Comparison of ENCODE assay signal across 13 mouse cellular contexts in the genomic region with DNA sequence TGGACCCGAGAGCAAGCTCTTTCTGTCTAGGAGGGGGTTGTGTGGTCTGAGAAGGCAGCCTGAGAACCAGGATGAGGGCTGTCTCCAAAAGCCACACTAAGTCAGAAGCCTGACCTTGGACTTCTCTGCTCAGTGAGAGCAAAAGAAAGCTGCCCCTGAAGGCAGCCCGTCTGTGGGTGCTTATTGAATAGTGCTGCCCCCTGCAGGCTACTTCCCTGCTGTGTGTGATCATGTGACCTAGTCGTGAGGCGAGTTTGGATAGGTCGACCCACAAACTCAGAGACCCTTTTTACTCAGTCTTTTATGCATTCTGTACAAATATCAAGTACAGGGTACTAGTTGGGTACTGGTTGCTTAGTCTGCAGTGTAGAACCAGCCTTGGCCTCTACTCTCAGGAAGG. TPM values are rescaled to one million over a fixed set of nuclear protein-coding genes. Genes with fewer than 3 reads are reported as not detected.
DNase-seq lines count a peak whose midpoint lies in the region; ATAC-seq and TF ChIP-seq lines count a peak whose summit lies in the region.
"Had no signal": no experiment of that assay in that cellular context is flagged by ENCODE, and none has a peak within 500 bp of the region (broad histone marks: within the 10 kb centered on the region; RNA-seq: fewer than 3 reads in every experiment).

No protein-coding gene starts in this region.

- H3K4me3 ChIP-seq in hindbrain, postnatal 0 days (ENCODE audit: low read length) = no peak overlapping the region
- H3K4me3 ChIP-seq in hindbrain, embryonic 14.5 days (replicated peaks; ENCODE audit: low read length) = no peak overlapping the region
- no peak overlapping the region for H3K4me3 ChIP-seq in embryonic facial prominence, embryonic 11.5 days (ENCODE audit: low read depth, low read length)
- no peak overlapping the region for H3K4me3 ChIP-seq in myocyte
- H3K4me3 ChIP-seq in midbrain, embryonic 16.5 days (ENCODE audit: low read depth, low read length) = no peak overlapping the region
- H3K4me3 ChIP-seq: heart, embryonic 13.5 days; lung, embryonic 15.5 days had no signal

- no peak overlapping the region for H3K9ac ChIP-seq in hindbrain, postnatal 0 days (replicated peaks; ENCODE audit: low read length)
- no peak overlapping the region for H3K9ac ChIP-seq in hindbrain, embryonic 14.5 days
- no peak overlapping the region for H3K9ac ChIP-seq in embryonic facial prominence, embryonic 11.5 days (replicated peaks; ENCODE audit: low read length)
- H3K9ac ChIP-seq in midbrain, embryonic 16.5 days (ENCODE audit: low read depth, low read length) = no peak overlapping the region
- H3K9ac ChIP-seq: heart, embryonic 13.5 days; lung, embryonic 15.5 days had no signal

- no peak for TF ChIP-seq POLR2A in myocyte (IDR thresholded peaks at IDR 0.05; ENCODE audit: insufficient read length, low read depth)

- DNase-seq in hindbrain, postnatal 0 days (ENCODE audit: low spot score) = no peak
- DNase-seq in hindbrain, embryonic 14.5 days (ENCODE audit: low spot score) = no peak
- peak; percentile 23 for DNase-seq in CD4-positive helper T cell, adult 2 months (ENCODE audit: low read depth, low spot score)
- DNase-seq in embryonic facial prominence, embryonic 11.5 days (ENCODE audit: low spot score) = peak; percentile 32
- DNase-seq in adrenal gland, postnatal 10 days = no peak
- no peak for DNase-seq in cerebellum, postnatal 14 days
- DNase-seq: cerebellum, adult 18-20 months; kidney, postnatal 14 days had no signal

- H3K9me3 ChIP-seq in hindbrain, postnatal 0 days (ENCODE audit: low read length) = no peaks in the 10 kb centered on the region
- no peaks in the 10 kb centered on the region for H3K9me3 ChIP-seq in hindbrain, embryonic 14.5 days (ENCODE audit: control insufficient read depth, low read length)
- H3K9me3 ChIP-seq in embryonic facial prominence, embryonic 11.5 days (replicated peaks; ENCODE audit: control insufficient read depth, low read length) = no peaks in the 10 kb centered on the region
- no peaks in the 10 kb centered on the region for H3K9me3 ChIP-seq in midbrain, embryonic 16.5 days (replicated peaks; ENCODE audit: control insufficient read depth, low read length, poor library complexity, severe bottlenecking)
- H3K9me3 ChIP-seq: heart, embryonic 13.5 days; lung, embryonic 15.5 days had no signal

- no peak overlapping the region for H3K27ac ChIP-seq in hindbrain, postnatal 0 days
- no peak overlapping the region for H3K27ac ChIP-seq in hindbrain, embryonic 14.5 days
- no peak overlapping the region for H3K27ac ChIP-seq in embryonic facial prominence, embryonic 11.5 days (replicated peaks; ENCODE audit: low read depth, low read length)
- no peak overlapping the region for H3K27ac ChIP-seq in midbrain, embryonic 16.5 days (ENCODE audit: low read length)
- H3K27ac ChIP-seq: heart, embryonic 13.5 days; lung, embryonic 15.5 days had no signal

- H3K79me2 ChIP-seq in myocyte (ENCODE audit: control insufficient read depth, insufficient read depth) = no peaks in the 10 kb centered on the region

- WGBS in hindbrain, postnatal 0 days = 66% methylated on average over 5 of the region's 5 CpGs
- WGBS in hindbrain, embryonic 14.5 days = 58% methylated on average over 5 of the region's 5 CpGs
- 65% methylated on average over 5 of the region's 5 CpGs for WGBS in embryonic facial prominence, embryonic 11.5 days
- WGBS in midbrain, embryonic 16.5 days = 69% methylated on average over 5 of the region's 5 CpGs

- no peaks in the 10 kb centered on the region for H3K4me1 ChIP-seq in hindbrain, postnatal 0 days (ENCODE audit: insufficient read depth, low read length)
- H3K4me1 ChIP-seq in hindbrain, embryonic 14.5 days (replicated peaks; ENCODE audit: control insufficient read depth, insufficient read depth, low read length) = peaks cover 8% of the 10 kb centered on the region
- H3K4me1 ChIP-seq in embryonic facial prominence, embryonic 11.5 days (ENCODE audit: control insufficient read depth, insufficient read depth, low read length) = no peaks in the 10 kb centered on the region
- H3K4me1 ChIP-seq in midbrain, embryonic 16.5 days (ENCODE audit: control insufficient read depth, insufficient read depth, low read length) = peaks cover 5% of the 10 kb centered on the region; the same call in 1 of the 2 replicates

- no peak overlapping the region for H3ac ChIP-seq in myocyte (ENCODE audit: control insufficient read depth, insufficient read length)

- no peak overlapping the region for H3K4me2 ChIP-seq in hindbrain, postnatal 0 days (ENCODE audit: low read depth, low read length)
- H3K4me2 ChIP-seq in hindbrain, embryonic 14.5 days (replicated peaks) = no peak overlapping the region
- H3K4me2 ChIP-seq in embryonic facial prominence, embryonic 11.5 days (ENCODE audit: low read depth, low read length) = no peak overlapping the region
- no peak overlapping the region for H3K4me2 ChIP-seq in myocyte (ENCODE audit: low read depth)
- no peak overlapping the region for H3K4me2 ChIP-seq in midbrain, embryonic 16.5 days (ENCODE audit: low read length)
- H3K4me2 ChIP-seq: heart, embryonic 13.5 days; lung, embryonic 15.5 days had no signal

- H3K27me3 ChIP-seq in hindbrain, postnatal 0 days (ENCODE audit: insufficient read depth, low read length) = no peaks in the 10 kb centered on the region
- no peaks in the 10 kb centered on the region for H3K27me3 ChIP-seq in hindbrain, embryonic 14.5 days (ENCODE audit: control insufficient read depth, insufficient read depth, low read length)
- no peaks in the 10 kb centered on the region for H3K27me3 ChIP-seq in embryonic facial prominence, embryonic 11.5 days (ENCODE audit: control insufficient read depth, insufficient read depth, low read length)
- no peaks in the 10 kb centered on the region for H3K27me3 ChIP-seq in myocyte (ENCODE audit: control insufficient read depth, insufficient read depth, insufficient read length)
- peaks cover 2% of the 10 kb centered on the region for H3K27me3 ChIP-seq in midbrain, embryonic 16.5 days (ENCODE audit: control insufficient read depth, insufficient read depth, low read depth, low read length)
- H3K27me3 ChIP-seq: lung, embryonic 15.5 days; Patski had no signal

- no peaks in the 10 kb centered on the region for H3K36me3 ChIP-seq in hindbrain, postnatal 0 days (ENCODE audit: insufficient read depth, low read length)
- no peaks in the 10 kb centered on the region for H3K36me3 ChIP-seq in hindbrain, embryonic 14.5 days (replicated peaks; ENCODE audit: control insufficient read depth, insufficient read depth)
- no peaks in the 10 kb centered on the region for H3K36me3 ChIP-seq in embryonic facial prominence, embryonic 11.5 days (replicated peaks; ENCODE audit: control insufficient read depth, insufficient read depth, low read depth, low read length)
- H3K36me3 ChIP-seq in myocyte (ENCODE audit: control insufficient read depth, insufficient read depth) = no peaks in the 10 kb centered on the region
- no peaks in the 10 kb centered on the region for H3K36me3 ChIP-seq in midbrain, embryonic 16.5 days (ENCODE audit: control insufficient read depth, insufficient read depth, low read length)
- H3K36me3 ChIP-seq: heart, embryonic 13.5 days; lung, embryonic 15.5 days had no signal

- ATAC-seq in hindbrain, postnatal 0 days = no peak
- no peak for ATAC-seq in hindbrain, embryonic 14.5 days (ENCODE audit: low FRiP score)
- ATAC-seq in embryonic facial prominence, embryonic 11.5 days (replicated peaks; ENCODE audit: insufficient number of reproducible peaks, low FRiP score, low TSS enrichment, low read depth) = no peak
- no peak for ATAC-seq in midbrain, embryonic 16.5 days
- ATAC-seq: Patski had no signal

- peak; percentile 36 for TF ChIP-seq CTCF in hindbrain, postnatal 0 days (IDR thresholded peaks at IDR 0.05; ENCODE audit: low read depth)

TF ChIP-seq in myocyte, 11 proteins besides CTCF, POLR2A, EP300 and RAD21:
- no peak for TF ChIP-seq REST (IDR thresholded peaks at IDR 0.05; ENCODE audit: insufficient read depth, insufficient read length)
- peak; percentile 47 for TF ChIP-seq USF1 (IDR thresholded peaks at IDR 0.05; ENCODE audit: low read depth)
- TF ChIP-seq POLR2AphosphoS2 (IDR thresholded peaks at IDR 0.05; ENCODE audit: insufficient read length, low read depth) = no peak

RNA-seq across cellular contexts. Expression of a gene that starts 21.1 kb away (rescaled TPM):
- 17.3 and 19.8 TPM in 2 replicates for total RNA-seq in hindbrain, postnatal 0 days (2014; rRNA removed)
- 16.0 and 17.1 TPM in 2 replicates for polyA plus RNA-seq in hindbrain, postnatal 0 days (2015; fragmentation: Nextera tagmentation; extraction: Ambion mirVana)
- 12.5 and 12.7 TPM in 2 replicates for polyA plus RNA-seq in hindbrain, embryonic 14.5 days (2014; fragmentation: Nextera tagmentation; extraction: Ambion mirVana)
- polyA plus RNA-seq in embryonic facial prominence, embryonic 11.5 days (2014; fragmentation: Nextera tagmentation; extraction: Ambion mirVana) = 7.2 and 8.6 TPM in 2 replicates
- polyA plus RNA-seq in myocyte (2012; fragmentation: generic; extraction: Trizol) = 8.6 TPM
- 10 to 100 TPM; 20.8 to 28.4 TPM for total RNA-seq in adrenal gland, postnatal 10 days (2021)
- 11.6 and 13.3 TPM in 2 replicates for polyA plus RNA-seq in midbrain, embryonic 16.5 days (2015; fragmentation: Nextera tagmentation; extraction: Ambion mirVana)

RNA-seq across cellular contexts. Expression of a gene that starts 42.7 kb away (rescaled TPM):
- 0.84 TPM in 1 of 2 replicates, not detected in the other for total RNA-seq in hindbrain, postnatal 0 days (2014; rRNA removed)
- polyA plus RNA-seq in hindbrain, postnatal 0 days (2015; fragmentation: Nextera tagmentation; extraction: Ambion mirVana) = 0.44 TPM in 1 of 2 replicates, not detected in the other
- not detected in 2 replicates for polyA plus RNA-seq in hindbrain, embryonic 14.5 days (2014; fragmentation: Nextera tagmentation; extraction: Ambion mirVana)
- not detected in 2 replicates for polyA plus RNA-seq in embryonic facial prominence, embryonic 11.5 days (2014; fragmentation: Nextera tagmentation; extraction: Ambion mirVana)
- not detected for polyA plus RNA-seq in myocyte (2012; fragmentation: generic; extraction: Trizol)
- total RNA-seq in adrenal gland, postnatal 10 days (2021) = not detected
- polyA plus RNA-seq in midbrain, embryonic 16.5 days (2015; fragmentation: Nextera tagmentation; extraction: Ambion mirVana) = not detected in 2 replicates
- polyA plus RNA-seq: heart, embryonic 13.5 days; Patski had no signal

Comparison
In these comparisons a context has a peak if more than half of its experiments do, and no peak if none do; other contexts are left out.
1. DNase-seq: peak in CD4-positive helper T cell, adult 2 months (single experiment) and embryonic facial prominence, embryonic 11.5 days (single experiment); none in hindbrain, postnatal 0 days (single experiment), hindbrain, embryonic 14.5 days (single experiment), adrenal gland, postnatal 10 days (single experiment) and cerebellum, postnatal 14 days (0 of 2).